Mouse (Mus musculus): ENCODE data around the gene Aes. TPM values are rescaled to one million over a fixed set of nuclear protein-coding genes. Genes with fewer than 3 reads are reported as not detected.
A peak's percentile ranks its signal among the peaks of the same experiment; 100 is the strongest.

The Aes gene
- polyA plus RNA-seq, 1 experiment from 2014 or later = 334 TPM

DNA sequence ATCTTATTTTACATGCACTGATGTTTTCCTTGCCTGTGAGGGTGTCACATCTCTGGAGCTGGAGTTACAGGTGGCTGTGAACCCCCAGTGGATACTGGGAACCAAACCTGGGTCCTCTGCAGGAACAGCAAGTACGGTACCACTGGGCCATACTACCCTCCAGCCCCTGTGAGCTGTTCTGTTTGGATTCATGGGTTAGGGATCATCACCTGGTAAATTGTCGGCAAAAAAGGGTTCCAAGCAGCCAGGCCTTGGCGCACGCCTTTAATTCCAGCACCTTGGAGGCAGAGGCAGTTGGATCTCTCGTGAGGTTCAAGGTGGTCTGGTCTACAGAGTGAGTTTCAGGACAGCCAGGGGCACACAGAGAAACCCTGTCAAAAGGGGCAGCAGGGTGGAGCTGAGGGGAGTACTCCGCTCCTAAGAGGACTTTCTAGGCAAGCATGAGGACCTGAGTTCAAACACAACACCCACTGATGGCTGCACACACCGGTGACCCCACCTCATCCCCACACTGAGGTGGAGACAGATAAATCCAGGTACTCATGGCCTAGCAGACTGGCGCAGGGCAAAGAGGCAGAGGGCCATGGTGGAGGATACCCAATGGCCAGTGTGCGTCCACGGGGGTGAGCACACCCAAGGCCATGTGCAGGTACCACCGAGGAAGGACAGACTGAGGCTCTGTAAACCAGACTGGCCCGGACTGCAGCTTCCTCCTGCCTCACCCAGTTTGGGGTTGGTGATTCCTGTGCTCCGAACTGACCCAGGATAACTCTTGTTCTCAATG lies 12.3 kb upstream of the Aes start:
- H3K27me3 ChIP-seq (ENCODE audit: low read depth, poor library complexity, severe bottlenecking) = peaks cover 4% of the 10 kb centered on the region; the same call in 1 of the 2 replicates
- no peak overlapping the region for H3K4me3 ChIP-seq
- H3K4me1 ChIP-seq = peaks cover 38% of the 10 kb centered on the region
- DNase-seq (ENCODE audit: low spot score) = no peak
- WGBS = 91% methylated on average over 13 of the region's 13 CpGs
- H3K27ac ChIP-seq (replicated peaks) = no peak overlapping the region
- H3K9me3 ChIP-seq (replicated peaks) = no peaks in the 10 kb centered on the region
- H3K36me3 ChIP-seq = peaks cover 11% of the 10 kb centered on the region

GRCm38 (mm10) chr10:81548944-81549343 lies 10.3 kb upstream of the Aes start:
- H3K36me3 ChIP-seq = no peaks in the 10 kb centered on the region
- no peak overlapping the region for H3K27ac ChIP-seq (replicated peaks)
- H3K9me3 ChIP-seq (replicated peaks) = 0 out of 2 replicates have a peak, but pooled peaks cover 4% of the 10 kb centered on the region
- H3K27me3 ChIP-seq (ENCODE audit: low read depth, poor library complexity, severe bottlenecking) = peaks cover 4% of the 10 kb centered on the region; the same call in 1 of the 2 replicates
- no peak overlapping the region for H3K4me3 ChIP-seq
- WGBS = 66% methylated on average over 5 of the region's 5 CpGs
- DNase-seq (ENCODE audit: low spot score) = no peak
- peaks cover 18% of the 10 kb centered on the region for H3K4me1 ChIP-seq

GRCm38 (mm10) chr10:81550257-81550656 lies 9.0 kb upstream of the Aes start:
- no peaks in the 10 kb centered on the region for H3K36me3 ChIP-seq
- 0 out of 2 replicates have a peak overlapping the region, but pooled peaks have one; percentile 14 for H3K4me3 ChIP-seq
- 11% methylated on average over 7 of the region's 7 CpGs for WGBS
- H3K4me1 ChIP-seq = peaks cover 12% of the 10 kb centered on the region
- 0 out of 2 replicates have a peak, but pooled peaks cover 4% of the 10 kb centered on the region for H3K9me3 ChIP-seq (replicated peaks)
- H3K27me3 ChIP-seq (ENCODE audit: low read depth, poor library complexity, severe bottlenecking) = peaks cover 4% of the 10 kb centered on the region; the same call in 1 of the 2 replicates
- peak overlapping the region; percentile 59 for H3K27ac ChIP-seq (replicated peaks)
- DNase-seq (ENCODE audit: low spot score) = peak; percentile 81

- 12% methylated on average over 12 of the region's 12 CpGs for WGBS
- H3K4me1 ChIP-seq = peaks cover 7% of the 10 kb centered on the region; the same call in 1 of the 2 replicates
- H3K36me3 ChIP-seq = no peaks in the 10 kb centered on the region
- no peak overlapping the region for H3K4me3 ChIP-seq
- H3K27ac ChIP-seq (replicated peaks) = no peak overlapping the region
- peaks cover 4% of the 10 kb centered on the region; the same call in 1 of the 2 replicates for H3K27me3 ChIP-seq (ENCODE audit: low read depth, poor library complexity, severe bottlenecking)
- DNase-seq (ENCODE audit: low spot score) = peak; percentile 70
- H3K9me3 ChIP-seq (replicated peaks) = 0 out of 2 replicates have a peak, but pooled peaks cover 4% of the 10 kb centered on the region
Observed at GRCm38 (mm10) chr10:81551597-81552102, 7.6 kb upstream of the Aes start.

DNA sequence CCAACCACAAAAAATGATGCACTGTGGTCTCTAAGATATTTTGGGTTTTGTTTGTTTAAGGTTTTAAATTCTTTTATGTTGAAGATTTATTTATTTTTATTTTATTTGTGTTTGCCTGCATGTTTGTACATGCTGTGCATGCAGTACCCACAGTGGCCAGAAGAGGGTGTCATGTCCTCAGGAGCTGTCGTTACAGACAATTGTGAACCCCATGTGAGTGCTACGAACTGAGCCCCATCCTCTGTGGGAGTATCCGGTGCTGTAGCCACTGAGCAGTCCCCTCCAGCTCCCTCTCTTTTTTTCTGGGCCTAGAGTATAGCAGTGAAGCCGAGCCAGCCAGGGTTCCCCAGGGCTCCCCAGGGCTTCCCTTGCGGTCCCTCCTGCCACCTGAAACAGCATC lies 6.1 kb upstream of the Aes start:
- no peak for DNase-seq (ENCODE audit: low spot score)
- Histone ChIP-seq H3K9me3 (replicated peaks) (0 out of 2 replicates have a peak, but pooled peaks cover 4% of the 10 kb centered on the region), H3K27me3 (ENCODE audit: low read depth, poor library complexity, severe bottlenecking) (peaks cover 4% of the 10 kb centered on the region; the same call in 1 of the 2 replicates), H3K27ac (replicated peaks) (no peak overlapping the region), H3K4me1 (peaks cover 7% of the 10 kb centered on the region; the same call in 1 of the 2 replicates), H3K4me3 (no peak overlapping the region), H3K36me3 (no peaks in the 10 kb centered on the region)
- WGBS = 83% methylated on average over 5 of the region's 5 CpGs

DNA sequence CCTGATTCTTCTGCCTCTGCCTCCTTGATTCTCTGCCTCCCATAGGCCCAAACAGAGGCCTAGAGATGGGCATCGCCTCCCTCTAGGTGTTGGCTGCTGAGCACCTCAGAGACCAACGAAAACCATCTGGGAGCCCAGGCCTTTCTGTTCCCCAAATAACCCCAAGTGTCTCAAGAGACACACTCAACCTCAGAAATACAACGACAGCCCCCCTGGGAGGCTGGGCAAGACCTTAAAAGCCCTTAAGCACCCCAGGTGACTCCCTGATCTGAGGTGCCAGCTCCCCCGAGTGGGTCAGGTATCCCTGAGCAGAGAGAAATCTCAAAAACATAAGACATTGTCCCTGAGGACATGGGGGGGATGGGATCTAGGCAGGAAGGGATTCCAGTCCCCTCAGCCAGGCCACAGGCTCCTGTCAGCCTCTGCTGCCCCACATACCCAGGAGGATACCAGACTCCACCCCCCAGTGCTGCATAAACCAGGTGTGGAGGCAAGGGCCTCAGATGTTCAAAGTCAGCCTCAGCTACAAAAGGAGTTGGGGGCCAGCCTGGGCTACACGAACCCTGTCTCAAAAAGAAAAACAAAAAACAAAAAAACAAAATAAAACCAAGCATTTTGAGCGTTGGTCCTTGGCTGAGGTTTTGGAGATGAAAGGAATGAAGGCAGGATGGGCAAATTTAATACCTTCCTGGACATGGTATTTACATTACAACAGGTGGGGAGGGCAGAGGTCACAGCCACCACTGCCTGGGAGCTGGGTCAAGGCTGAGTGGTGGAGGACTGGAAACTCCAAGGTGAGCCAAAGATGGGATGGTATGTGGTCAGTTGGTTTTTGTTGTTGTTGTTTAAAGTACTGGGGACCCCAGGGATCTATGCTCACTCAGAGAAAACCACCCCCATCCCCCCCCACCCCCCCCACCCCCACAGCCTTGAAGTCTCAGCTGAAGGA lies 5.2 kb upstream of the Aes start:
- Histone ChIP-seq H3K4me3 (no peak overlapping the region), H3K36me3 (no peaks in the 10 kb centered on the region), H3K27ac (replicated peaks) (no peak overlapping the region), H3K27me3 (ENCODE audit: low read depth, poor library complexity, severe bottlenecking) (peaks cover 4% of the 10 kb centered on the region; the same call in 1 of the 2 replicates), H3K4me1 (peaks cover 12% of the 10 kb centered on the region), H3K9me3 (replicated peaks) (0 out of 2 replicates have a peak, but pooled peaks cover 4% of the 10 kb centered on the region)
- 83% methylated on average over 6 of the region's 6 CpGs for WGBS
- no peak for DNase-seq (ENCODE audit: low spot score)

- 0 out of 2 replicates have a peak, but pooled peaks cover 4% of the 10 kb centered on the region for H3K9me3 ChIP-seq (replicated peaks)
- H3K4me3 ChIP-seq = no peak overlapping the region
- H3K4me1 ChIP-seq = peaks cover 30% of the 10 kb centered on the region
- peaks cover 4% of the 10 kb centered on the region for H3K36me3 ChIP-seq
- WGBS = 73% methylated on average over 3 of the region's 3 CpGs
- DNase-seq (ENCODE audit: low spot score) = no peak
- H3K27me3 ChIP-seq (ENCODE audit: low read depth, poor library complexity, severe bottlenecking) = peaks cover 5% of the 10 kb centered on the region; the same call in 1 of the 2 replicates
- no peak overlapping the region for H3K27ac ChIP-seq (replicated peaks)
Observed at GRCm38 (mm10) chr10:81556282-81556681, 3.0 kb upstream of the Aes start.

DNA sequence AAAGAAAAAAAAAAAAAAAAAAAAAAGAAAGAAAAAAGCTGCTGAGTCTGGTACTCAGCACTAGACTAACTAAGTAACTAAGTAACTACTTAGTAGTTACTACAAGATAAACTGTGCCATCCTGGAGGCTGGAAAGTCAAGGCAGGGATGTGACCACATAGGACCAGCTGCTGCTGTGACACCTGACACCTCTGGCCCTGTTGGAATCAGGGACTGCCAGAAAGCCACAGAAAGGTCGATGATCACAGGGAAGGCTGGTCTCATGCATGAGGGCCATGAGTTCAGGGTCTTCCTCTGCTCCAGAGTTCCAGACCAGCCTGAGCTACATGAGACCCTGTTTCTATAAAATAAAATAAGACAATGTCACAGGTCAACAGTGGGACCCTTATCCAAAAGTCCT lies 1.8 kb upstream of the Aes start:
- no peak overlapping the region for H3K27ac ChIP-seq (replicated peaks)
- peaks cover 9% of the 10 kb centered on the region for H3K27me3 ChIP-seq (ENCODE audit: low read depth, poor library complexity, severe bottlenecking)
- H3K4me3 ChIP-seq = no peak overlapping the region
- 47% methylated on average over 1 of the region's 1 CpGs for WGBS
- peaks cover 31% of the 10 kb centered on the region for H3K4me1 ChIP-seq
- no peak for DNase-seq (ENCODE audit: low spot score)
- H3K36me3 ChIP-seq = peaks cover 17% of the 10 kb centered on the region
- H3K9me3 ChIP-seq (replicated peaks) = 0 out of 2 replicates have a peak, but pooled peaks cover 4% of the 10 kb centered on the region

GRCm38 (mm10) chr10:81559627-81560539 lies 595 bp downstream of the Aes start:
- Histone ChIP-seq H3K9me3 (replicated peaks) (no peaks in the 10 kb centered on the region), H3K4me3 (peak overlapping the region; percentile 95), H3K27me3 (ENCODE audit: low read depth, poor library complexity, severe bottlenecking) (peaks cover 33% of the 10 kb centered on the region), H3K27ac (replicated peaks) (peak overlapping the region; percentile 99), H3K36me3 (peaks cover 36% of the 10 kb centered on the region), H3K4me1 (peaks cover 55% of the 10 kb centered on the region)
- WGBS = 4% methylated on average over 36 of the region's 36 CpGs
- DNase-seq (ENCODE audit: low spot score) = peak; percentile 48

GRCm38 (mm10) chr10:81560719-81561459 lies 1.6 kb downstream of the Aes start:
- Histone ChIP-seq H3K9me3 (replicated peaks) (no peaks in the 10 kb centered on the region), H3K4me1 (peaks cover 65% of the 10 kb centered on the region), H3K27me3 (ENCODE audit: low read depth, poor library complexity, severe bottlenecking) (peaks cover 43% of the 10 kb centered on the region), H3K36me3 (peaks cover 46% of the 10 kb centered on the region), H3K27ac (replicated peaks) (peak overlapping the region; percentile 99), H3K4me3 (peak overlapping the region; percentile 95)
- 33% methylated on average over 16 of the region's 16 CpGs for WGBS
- no peak for DNase-seq (ENCODE audit: low spot score)

GRCm38 (mm10) chr10:81562411-81562810 lies 3.1 kb downstream of the Aes start:
- Histone ChIP-seq H3K36me3 (peaks cover 60% of the 10 kb centered on the region), H3K4me1 (peaks cover 78% of the 10 kb centered on the region), H3K27ac (replicated peaks) (no peak overlapping the region), H3K27me3 (ENCODE audit: low read depth, poor library complexity, severe bottlenecking) (peaks cover 59% of the 10 kb centered on the region), H3K4me3 (no peak overlapping the region), H3K9me3 (replicated peaks) (no peaks in the 10 kb centered on the region)
- DNase-seq (ENCODE audit: low spot score) = no peak
- 86% methylated on average over 6 of the region's 6 CpGs for WGBS
